Mouse (Mus musculus) adrenal gland, postnatal 4 days (tissue): ENCODE measurements around the gene Abr. TPM values are rescaled to one million over a fixed set of nuclear protein-coding genes. Genes with fewer than 3 reads are reported as not detected.

ENCODE experiments used
- DNase-seq, 2 experiments: peaks; one replicate each; pipeline ENCODE4 v3.0.0; 2021 to 2022; ENCODE audit warnings: low spot score in 2 of 2, mixed read lengths in 2 of 2
- total RNA-seq, 2 experiments: library from RNA; stranded (reverse); gene quantifications; 2 replicates each; pipeline ENCODE4 v1.2.3; 2021

The Abr gene
- total RNA-seq, 2 experiments from 2014 or later: 64.2 to 68.9 TPM

- no peak for DNase-seq
Measured at GRCm38 (mm10) chr11:76624071-76624470, 2.0 kb upstream of the Abr start.

GRCm38 (mm10) chr11:76623206-76623961 is 1.3 kb upstream of the Abr start:
- peak; percentile 40 to 43 for DNase-seq

GRCm38 (mm10) chr11:76622566-76623205 is 572 bp upstream of the Abr start:
- peak; percentile 10 to 15 for DNase-seq

- no peak for DNase-seq
Measured at GRCm38 (mm10) chr11:76618134-76618533, 4.0 kb downstream of the Abr start.

GRCm38 (mm10) chr11:76614246-76614645 is 7.9 kb downstream of the Abr start:
- no peak for DNase-seq

GRCm38 (mm10) chr11:76612638-76613104 is 9.4 kb downstream of the Abr start:
- DNase-seq: peak in 1 of 2 experiments; percentile 43

- DNase-seq: no peak
Measured at GRCm38 (mm10) chr11:76610948-76611347, 11.2 kb downstream of the Abr start.

GRCm38 (mm10) chr11:76606521-76606920 is 15.6 kb downstream of the Abr start:
- DNase-seq: no peak

GRCm38 (mm10) chr11:76599219-76599618 is 22.9 kb downstream of the Abr start:
- DNase-seq: no peak

- DNase-seq: no peak
Measured at GRCm38 (mm10) chr11:76598757-76599156, 23.4 kb downstream of the Abr start.

- DNase-seq: no peak
Measured at GRCm38 (mm10) chr11:76593620-76594326, 28.3 kb downstream of the Abr start.

- no peak for DNase-seq
Measured at GRCm38 (mm10) chr11:76589746-76590145, 32.4 kb downstream of the Abr start.

- DNase-seq: no peak
Measured at GRCm38 (mm10) chr11:76588632-76589485, 33.3 kb downstream of the Abr start.

- DNase-seq: no peak
Measured at GRCm38 (mm10) chr11:76588032-76588431, 34.1 kb downstream of the Abr start.

GRCm38 (mm10) chr11:76587333-76587732 is 34.8 kb downstream of the Abr start:
- no peak for DNase-seq

GRCm38 (mm10) chr11:76586119-76586518 is 36.0 kb downstream of the Abr start:
- DNase-seq: no peak

- DNase-seq: peak; percentile 77 to 78
Measured at GRCm38 (mm10) chr11:76577588-76578257, 44.4 kb downstream of the Abr start.

GRCm38 (mm10) chr11:76572820-76573385 is 49.2 kb downstream of the Abr start:
- DNase-seq: no peak

GRCm38 (mm10) chr11:76571613-76571929 is 50.5 kb downstream of the Abr start:
- DNase-seq: no peak
